Mouse (Mus musculus) limb, embryonic 14.5 days (tissue): ENCODE results near the gene Nploc4. TPM values are rescaled to one million over a fixed set of nuclear protein-coding genes. Genes with fewer than 3 reads are reported as not detected.

Experiments used
- ATAC-seq: fragments of 200-750 bp; cut with Nextera tagmentation; 2 replicates; pipeline ENCODE4 v1.8.0; 2017; ENCODE audit warnings: low read depth, moderate number of reproducible peaks, moderate TSS enrichment; ENCODE audit not compliant: low FRiP score
- DNase-seq: peaks from one replicate; pipeline ENCODE4 v3.0.0-alpha.2; 2015; ENCODE audit warnings: low spot score
- H3K27ac ChIP-seq: fragments of 300-500 bp; sonication (generic); replicated peaks from 2 replicates; pipeline ENCODE4 v1.5.1; 2014; ENCODE audit warnings: low read depth, mild to moderate bottlenecking, low read length, moderate library complexity, mixed read lengths
- H3K27me3 ChIP-seq: fragments of 300-500 bp; sonication (generic); 2 replicates; pipeline ENCODE4 v1.6.1; 2014; ENCODE audit warnings: low read length, mixed read lengths; ENCODE audit not compliant: control insufficient read depth, insufficient read depth
- H3K36me3 ChIP-seq: fragments of 300-500 bp; sonication (generic); 2 replicates; pipeline ENCODE4 v1.6.1; 2014; ENCODE audit warnings: mild to moderate bottlenecking, low read length, moderate library complexity, mixed read lengths; ENCODE audit not compliant: control insufficient read depth, insufficient read depth
- H3K4me1 ChIP-seq: fragments of 300-500 bp; sonication (generic); 2 replicates; pipeline ENCODE4 v1.6.1; 2014; ENCODE audit warnings: antibody characterized with exemption, low read length, mixed read lengths; ENCODE audit not compliant: control insufficient read depth, insufficient read depth
- H3K4me2 ChIP-seq: fragments of 300-500 bp; sonication (generic); replicated peaks from 2 replicates; pipeline ENCODE4 v1.6.1; 2014; ENCODE audit warnings: low read depth, mild to moderate bottlenecking, low read length, moderate library complexity; ENCODE audit not compliant: severe bottlenecking
- H3K4me3 ChIP-seq: fragments of 300-500 bp; sonication (generic); replicated peaks from 2 replicates; pipeline ENCODE4 v1.5.1; 2014; ENCODE audit warnings: low read length
- H3K9ac ChIP-seq: fragments of 300-500 bp; sonication (generic); 2 replicates; pipeline ENCODE4 v1.6.1; 2014; ENCODE audit warnings: mild to moderate bottlenecking, low read depth, low read length, moderate library complexity; ENCODE audit not compliant: severe bottlenecking
- H3K9me3 ChIP-seq: fragments of 300-500 bp; sonication (generic); 2 replicates; pipeline ENCODE4 v1.6.1; 2016; ENCODE audit warnings: low read length; ENCODE audit not compliant: control insufficient read depth
- POLR2A ChIP-seq: fragments of 200-500 bp; IDR thresholded peaks from 2 replicates; pipeline ENCODE4 v1.8.0; 2012; ENCODE audit warnings: inconsistent platforms, mild to moderate bottlenecking, moderate library complexity, borderline replicate concordance; ENCODE audit not compliant: insufficient read depth, insufficient read length; ENCODE audit errors: extremely low read depth
- WGBS: fragments of 180-500 bp; shearing (Covaris S2); extraction: QIAGEN DNeasy Blood & Tissue Kit; methylation state at CpG from one replicate; pipeline ENCODE4 v1.1.7; 2014; 5-methylcytosine and 5-hydroxymethylcytosine counted together
- polyA plus RNA-seq, 2 experiments: library from polyadenylated mRNA; depleted of rRNA in 1 of 2; stranded (reverse) in 1 of 2; unstranded in 1 of 2; fragments of >200 nt; fragmentation: Nextera tagmentation in 1 of 2; extraction: Ambion mirVana in 1 of 2; gene quantifications; 2 replicates each; pipeline versions ENCODE4 v1.2.1 to v1.2.3; 2012 to 2014

The Nploc4 gene
- polyA plus RNA-seq, 2 experiments = 38.8 to 51.5 TPM

GRCm38 (mm10) chr11:120467736-120468092 lies 30.2 kb upstream of the Nploc4 start:
- Histone ChIP-seq H3K4me1 (peaks cover 20% of the 10 kb centered on the region), H3K27me3 (no peaks in the 10 kb centered on the region), H3K4me3 (peak overlapping the region; percentile 99), H3K4me2 (peak overlapping the region; percentile 89), H3K36me3 (peaks cover 63% of the 10 kb centered on the region), H3K9me3 (no peaks in the 10 kb centered on the region), H3K9ac (peak overlapping the region; percentile 76), H3K27ac (0 out of 2 replicates have a peak overlapping the region, but pooled peaks have one; percentile 13)
- ATAC-seq (peak; percentile 8; the same call in 1 of the 2 replicates), DNase-seq (no peak)
- no peak for TF ChIP-seq POLR2A
- WGBS = under 1% methylated on average over 28 of the region's 33 CpGs

GRCm38 (mm10) chr11:120467051-120467735 lies 29.7 kb upstream of the Nploc4 start, which contains the start of gene Arl16:
TSS of gene Arl16 (minus strand) at chr11:120467607.
- peak; percentile 100 for DNase-seq
- H3K27me3 ChIP-seq = no peaks in the 10 kb centered on the region
- H3K4me2 ChIP-seq = peak within 1 kb of the TSS; percentile 89
- H3K9me3 ChIP-seq = no peaks in the 10 kb centered on the region
- H3K9ac ChIP-seq = peak within 1 kb of the TSS; percentile 76
- H3K4me3 ChIP-seq = peak within 1 kb of the TSS; percentile 99
- under 1% methylated on average over 37 of the region's 54 CpGs for WGBS
- TF ChIP-seq POLR2A = peak; percentile 84; the same call in 1 of the 2 replicates
- peaks cover 63% of the 10 kb centered on the region for H3K36me3 ChIP-seq
- peak within 1 kb of the TSS; percentile 50; the same call in 1 of the 2 replicates for H3K27ac ChIP-seq
- peak; percentile 99 for ATAC-seq
- H3K4me1 ChIP-seq = peaks cover 20% of the 10 kb centered on the region

GRCm38 (mm10) chr11:120465521-120465920 lies 28.0 kb upstream of the Nploc4 start:
- no peaks in the 10 kb centered on the region for H3K9me3 ChIP-seq
- no peak for TF ChIP-seq POLR2A
- H3K4me3 ChIP-seq = no peak overlapping the region
- ATAC-seq (no peak), DNase-seq (no peak)
- peaks cover 63% of the 10 kb centered on the region for H3K36me3 ChIP-seq
- H3K27ac ChIP-seq = no peak overlapping the region
- no peaks in the 10 kb centered on the region for H3K27me3 ChIP-seq
- peak overlapping the region; percentile 88; the same call in 1 of the 2 replicates for H3K4me2 ChIP-seq
- H3K4me1 ChIP-seq = peaks cover 20% of the 10 kb centered on the region
- no peak overlapping the region for H3K9ac ChIP-seq
- 77% methylated on average over 4 of the region's 4 CpGs for WGBS

- peaks cover 60% of the 10 kb centered on the region for H3K36me3 ChIP-seq
- ATAC-seq (no peak), DNase-seq (no peak)
- no peak overlapping the region for H3K27ac ChIP-seq
- no peak for TF ChIP-seq POLR2A
- 87% methylated on average over 5 of the region's 5 CpGs for WGBS
- H3K9ac ChIP-seq = no peak overlapping the region
- H3K4me2 ChIP-seq = no peak overlapping the region
- H3K4me1 ChIP-seq = peaks cover 20% of the 10 kb centered on the region
- no peak overlapping the region for H3K4me3 ChIP-seq
- no peaks in the 10 kb centered on the region for H3K27me3 ChIP-seq
- no peaks in the 10 kb centered on the region for H3K9me3 ChIP-seq
These were observed 26.9 kb upstream of the Nploc4 start for GRCm38 (mm10) chr11:120464365-120464764.

GRCm38 (mm10) chr11:120463536-120463935 lies 26.0 kb upstream of the Nploc4 start:
- no peaks in the 10 kb centered on the region for H3K27me3 ChIP-seq
- 93% methylated on average over 2 of the region's 2 CpGs for WGBS
- no peak overlapping the region for H3K4me3 ChIP-seq
- ATAC-seq = no peak
- DNase-seq = no peak
- TF ChIP-seq POLR2A = no peak
- peaks cover 56% of the 10 kb centered on the region for H3K36me3 ChIP-seq
- H3K4me1 ChIP-seq = peaks cover 22% of the 10 kb centered on the region
- H3K27ac ChIP-seq = no peak overlapping the region
- no peak overlapping the region for H3K9ac ChIP-seq
- H3K4me2 ChIP-seq = no peak overlapping the region
- no peaks in the 10 kb centered on the region for H3K9me3 ChIP-seq
